In the genomic region with DNA sequence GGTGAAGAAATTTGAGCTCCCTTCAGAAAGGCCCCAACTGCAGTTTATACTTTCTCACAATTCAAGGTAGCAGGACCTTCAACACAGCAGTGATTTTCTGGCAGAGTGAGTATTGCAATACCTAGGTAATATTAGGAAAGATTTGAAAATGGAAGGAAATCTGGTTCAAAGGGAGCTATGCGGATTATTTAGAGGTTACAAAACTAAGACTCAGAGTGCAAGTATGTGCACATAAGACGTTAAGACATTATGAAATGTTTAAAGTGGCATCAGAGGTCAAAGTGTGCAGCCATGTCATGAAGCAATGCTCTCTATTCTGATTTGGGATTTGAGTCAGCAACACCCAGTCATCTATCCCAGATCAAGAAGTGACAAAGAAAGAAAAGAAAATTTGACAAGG, we compare ENCODE assay signal across 32 mouse cellular contexts.
DNase-seq lines count a peak whose midpoint lies in the region; ATAC-seq and TF ChIP-seq lines count a peak whose summit lies in the region.
"Had no signal": no experiment of that assay in that cellular context is flagged by ENCODE, and none has a peak within 500 bp of the region (broad histone marks: within the 10 kb centered on the region; RNA-seq: fewer than 3 reads in every experiment).

No protein-coding gene starts in this region.

- no peak overlapping the region for H3K9ac ChIP-seq in hindbrain, embryonic 13.5 days
- H3K9ac ChIP-seq in hindbrain, postnatal 0 days (replicated peaks; ENCODE audit: low read length), result no peak overlapping the region
- no peak overlapping the region for H3K9ac ChIP-seq in midbrain, embryonic 12.5 days (replicated peaks)
- H3K9ac ChIP-seq: embryonic facial prominence, embryonic 12.5 days; heart, embryonic 15.5 days; kidney, embryonic 15.5 days; liver, embryonic 13.5 days; neural tube, embryonic 12.5 days had no signal

- H3K9me3 ChIP-seq in hindbrain, embryonic 13.5 days, result no peaks in the 10 kb centered on the region
- H3K9me3 ChIP-seq in hindbrain, postnatal 0 days (ENCODE audit: low read length), result no peaks in the 10 kb centered on the region
- H3K9me3 ChIP-seq in midbrain, embryonic 12.5 days, result no peaks in the 10 kb centered on the region
- no peaks in the 10 kb centered on the region for H3K9me3 ChIP-seq in midbrain, embryonic 10.5 days (replicated peaks)
- H3K9me3 ChIP-seq: embryonic facial prominence, embryonic 12.5 days; heart, embryonic 10.5 days; heart, embryonic 15.5 days; kidney, embryonic 15.5 days; liver, embryonic 13.5 days; neural tube, embryonic 12.5 days had no signal

- H3K27me3 ChIP-seq in hindbrain, embryonic 13.5 days, result no peaks in the 10 kb centered on the region
- H3K27me3 ChIP-seq in hindbrain, postnatal 0 days (ENCODE audit: insufficient read depth, low read length), result no peaks in the 10 kb centered on the region
- no peaks in the 10 kb centered on the region for H3K27me3 ChIP-seq in midbrain, embryonic 12.5 days
- H3K27me3 ChIP-seq in midbrain, embryonic 10.5 days (ENCODE audit: low read depth, poor library complexity, severe bottlenecking), result no peaks in the 10 kb centered on the region
- H3K27me3 ChIP-seq: embryonic facial prominence, embryonic 12.5 days; heart, embryonic 15.5 days; kidney, embryonic 15.5 days; liver, embryonic 13.5 days; neural tube, embryonic 12.5 days had no signal

- no peaks in the 10 kb centered on the region for H3K36me3 ChIP-seq in hindbrain, embryonic 13.5 days
- H3K36me3 ChIP-seq in hindbrain, postnatal 0 days (ENCODE audit: insufficient read depth, low read length), result no peaks in the 10 kb centered on the region
- no peaks in the 10 kb centered on the region for H3K36me3 ChIP-seq in midbrain, embryonic 12.5 days
- H3K36me3 ChIP-seq in midbrain, embryonic 10.5 days, result no peaks in the 10 kb centered on the region
- H3K36me3 ChIP-seq: embryonic facial prominence, embryonic 12.5 days; heart, embryonic 10.5 days; heart, embryonic 15.5 days; kidney, embryonic 15.5 days; liver, embryonic 13.5 days; neural tube, embryonic 12.5 days had no signal

- peaks cover 9% of the 10 kb centered on the region for H3K4me1 ChIP-seq in hindbrain, embryonic 13.5 days (replicated peaks)
- H3K4me1 ChIP-seq in hindbrain, postnatal 0 days (ENCODE audit: insufficient read depth, low read length), result no peaks in the 10 kb centered on the region
- peaks cover 20% of the 10 kb centered on the region for H3K4me1 ChIP-seq in midbrain, embryonic 12.5 days
- peaks cover 29% of the 10 kb centered on the region for H3K4me1 ChIP-seq in midbrain, embryonic 10.5 days
- H3K4me1 ChIP-seq: embryonic facial prominence, embryonic 12.5 days; heart, embryonic 10.5 days; heart, embryonic 15.5 days; kidney, embryonic 15.5 days; liver, embryonic 13.5 days had no signal

- ATAC-seq in hindbrain, embryonic 13.5 days (ENCODE audit: low FRiP score), result 0 out of 2 replicates have a peak, but pooled peaks have one; percentile 18
- ATAC-seq in hindbrain, postnatal 0 days, result no peak
- peak; percentile 10; the same call in 1 of the 2 replicates for ATAC-seq in midbrain, embryonic 12.5 days (ENCODE audit: low FRiP score, low read depth)
- ATAC-seq in activated CD4-positive, CD25-positive, alpha-beta regulatory T cell, adult 4 months, result no peak
- ATAC-seq: inflammation-experienced regulatory T-cells, adult 6 months had no signal

- WGBS in hindbrain, embryonic 13.5 days, result 56% methylated on average over 2 of the region's 2 CpGs
- WGBS in hindbrain, postnatal 0 days, result 67% methylated on average over 2 of the region's 2 CpGs
- WGBS in midbrain, embryonic 12.5 days, result 65% methylated on average over 2 of the region's 2 CpGs
- WGBS in midbrain, embryonic 10.5 days, result 77% methylated on average over 2 of the region's 2 CpGs

- DNase-seq in hindbrain, postnatal 0 days (ENCODE audit: low spot score), result no peak
- DNase-seq in midbrain, embryonic 10.5 days (ENCODE audit: low spot score), result no peak
- peak; percentile 67 for DNase-seq in fat pad, adult 2 months (ENCODE audit: extremely low read depth, low read depth, low spot score)
- DNase-seq in gonadal fat pad, adult 2 months (ENCODE audit: low read depth), result peak; percentile 58
- DNase-seq: adrenal gland, postnatal 25 days; B cell, adult 2 months; cerebellum, adult 11-12 months; cerebellum, adult 9-11 months; gastrocnemius, postnatal 14 days; heart, adult 11 months; heart, postnatal 36 days; kidney, adult 18-20 months; kidney, postnatal 25 days; layer of hippocampus, postnatal 36 days; left cerebral cortex, postnatal 4 days; liver, embryonic 13.5 days; lung, adult 2 months; lung, postnatal 10 days; right cerebral cortex, adult 18-20 months; thymus, adult 2 months; thymus, postnatal 36 days had no signal

- no peak for TF ChIP-seq CTCF in hindbrain, postnatal 0 days (IDR thresholded peaks at IDR 0.05; ENCODE audit: low read depth)

- H3K4me3 ChIP-seq in hindbrain, embryonic 13.5 days, result no peak overlapping the region
- no peak overlapping the region for H3K4me3 ChIP-seq in hindbrain, postnatal 0 days (ENCODE audit: low read length)
- H3K4me3 ChIP-seq in midbrain, embryonic 12.5 days, result no peak overlapping the region
- H3K4me3 ChIP-seq in midbrain, embryonic 10.5 days, result no peak overlapping the region
- H3K4me3 ChIP-seq: embryonic facial prominence, embryonic 12.5 days; heart, embryonic 10.5 days; heart, embryonic 15.5 days; kidney, embryonic 15.5 days; liver, embryonic 13.5 days; myocyte; neural tube, embryonic 12.5 days had no signal

- H3K4me2 ChIP-seq in hindbrain, embryonic 13.5 days, result no peak overlapping the region
- no peak overlapping the region for H3K4me2 ChIP-seq in hindbrain, postnatal 0 days (ENCODE audit: low read depth, low read length)
- H3K4me2 ChIP-seq in midbrain, embryonic 12.5 days (replicated peaks), result no peak overlapping the region
- H3K4me2 ChIP-seq: embryonic facial prominence, embryonic 12.5 days; heart, embryonic 15.5 days; kidney, embryonic 15.5 days; liver, embryonic 13.5 days; neural tube, embryonic 12.5 days had no signal

- H3K27ac ChIP-seq in hindbrain, embryonic 13.5 days, result peak overlapping the region; percentile 58
- no peak overlapping the region for H3K27ac ChIP-seq in hindbrain, postnatal 0 days
- no peak overlapping the region for H3K27ac ChIP-seq in midbrain, embryonic 12.5 days (replicated peaks)
- no peak overlapping the region for H3K27ac ChIP-seq in midbrain, embryonic 10.5 days (replicated peaks)
- H3K27ac ChIP-seq: embryonic facial prominence, embryonic 12.5 days; heart, embryonic 10.5 days; heart, embryonic 15.5 days; kidney, embryonic 15.5 days; liver, embryonic 13.5 days; macrophage; neural tube, embryonic 12.5 days had no signal

Comparison
In these comparisons a context has a peak if more than half of its experiments do, and no peak if none do; other contexts are left out.
1. ATAC-seq: peak in hindbrain, embryonic 13.5 days (single experiment) and midbrain, embryonic 12.5 days (single experiment); none in hindbrain, postnatal 0 days (single experiment) and activated CD4-positive, CD25-positive, alpha-beta regulatory T cell, adult 4 months (single experiment).
2. DNase-seq: peak in fat pad, adult 2 months (single experiment) and gonadal fat pad, adult 2 months (single experiment); none in hindbrain, postnatal 0 days (single experiment) and midbrain, embryonic 10.5 days (single experiment).